7 mouse cellular contexts compared by ENCODE assay signal in genomic region chr2:177957145-177957544, GRCm38 (mm10). TPM values are rescaled to one million over a fixed set of nuclear protein-coding genes. Genes with fewer than 3 reads are reported as not detected.
DNase-seq lines count a peak whose midpoint lies in the region; ATAC-seq and TF ChIP-seq lines count a peak whose summit lies in the region.
"Not testable (repeated sequence)": the region's sequence is repeated elsewhere in the genome, so short reads cannot be mapped to it uniquely, and the experiment has no call there.

Gm14326 (minus strand) TSS chr2:177957297.

- not testable (repeated sequence) for H3K4me1 ChIP-seq in embryonic facial prominence, embryonic 10.5 days; heart, adult 2 months (ENCODE audit: control insufficient read depth, insufficient read depth, low read length); limb, embryonic 10.5 days; midbrain, embryonic 11.5 days (ENCODE audit: control insufficient read depth, insufficient read depth, low read length)

- not testable (repeated sequence) for H3K79me2 ChIP-seq in heart, adult 2 months (replicated peaks; ENCODE audit: control insufficient read depth, insufficient read depth, low read length)

- peak within 1 kb of the TSS; percentile 34 for H3K4me2 ChIP-seq in midbrain, embryonic 11.5 days

- WGBS in embryonic facial prominence, embryonic 10.5 days: 0% methylated on average over 7 of the region's 7 CpGs
- WGBS in heart, adult 2 months: 0% methylated on average over 6 of the region's 7 CpGs
- WGBS in limb, embryonic 10.5 days: 0% methylated on average over 7 of the region's 7 CpGs
- WGBS in midbrain, embryonic 11.5 days: 0% methylated on average over 4 of the region's 7 CpGs

- not testable (repeated sequence) for H3K27ac ChIP-seq in embryonic facial prominence, embryonic 10.5 days (replicated peaks); limb, embryonic 10.5 days; midbrain, embryonic 11.5 days (ENCODE audit: low read depth, low read length)
- peak within 1 kb of the TSS; percentile 43 for H3K27ac ChIP-seq in heart, adult 2 months

- peak; percentile 91 to 96 for DNase-seq in adrenal gland, adult (ENCODE audit: inconsistent age in 2 of 2, low spot score in 1 of 2)
- DNase-seq in embryonic facial prominence, embryonic 10.5 days (ENCODE audit: low spot score): peak; percentile 8
- DNase-seq in heart, adult 2 months: peak; percentile 87 to 93
- peak; percentile 89 for DNase-seq in kidney, adult 18-20 months
- DNase-seq in limb, embryonic 10.5 days (ENCODE audit: low spot score); midbrain, embryonic 11.5 days (ENCODE audit: low spot score, missing footprints): not testable (repeated sequence)
- peak; percentile 16 for DNase-seq in right cerebral cortex, postnatal 4 days

- not testable (repeated sequence) for H3K9me3 ChIP-seq in embryonic facial prominence, embryonic 10.5 days; limb, embryonic 10.5 days (replicated peaks); midbrain, embryonic 11.5 days (ENCODE audit: control insufficient read depth, low read length)

- H3K4me3 ChIP-seq in embryonic facial prominence, embryonic 10.5 days: peak within 1 kb of the TSS; percentile 60
- peak within 1 kb of the TSS; percentile 58 for H3K4me3 ChIP-seq in heart, adult 2 months
- H3K4me3 ChIP-seq in limb, embryonic 10.5 days: peak within 1 kb of the TSS; percentile 48
- peak within 1 kb of the TSS; percentile 36 for H3K4me3 ChIP-seq in midbrain, embryonic 11.5 days (ENCODE audit: low read depth, low read length)

- H3K27me3 ChIP-seq in embryonic facial prominence, embryonic 10.5 days (replicated peaks; ENCODE audit: low read depth, poor library complexity, severe bottlenecking); heart, adult 2 months (ENCODE audit: control insufficient read depth, insufficient read depth, low read length); limb, embryonic 10.5 days (ENCODE audit: low read depth, poor library complexity, severe bottlenecking); midbrain, embryonic 11.5 days (ENCODE audit: control insufficient read depth, insufficient read depth, low read length): not testable (repeated sequence)

- H3K9ac ChIP-seq in heart, adult 2 months (ENCODE audit: low read depth, low read length): peak within 1 kb of the TSS; percentile 66
- peak within 1 kb of the TSS; percentile 38; the same call in 1 of the 2 replicates for H3K9ac ChIP-seq in midbrain, embryonic 11.5 days (ENCODE audit: low read length)

- not testable (repeated sequence) for TF ChIP-seq POLR2A in heart, adult 2 months (IDR thresholded peaks at IDR 0.05; ENCODE audit: insufficient read depth, low read depth, low read length)

- not testable (repeated sequence) for TF ChIP-seq CTCF in heart, adult 2 months (IDR thresholded peaks at IDR 0.05)

- TF ChIP-seq EP300 in heart, adult 2 months (IDR thresholded peaks at IDR 0.05; ENCODE audit: insufficient read depth, low read depth, low read length): not testable (repeated sequence)

- intact Hi-C loops in heart, adult 2 months (cut with DNase I): not testable (repeated sequence)

- not testable (repeated sequence) for ATAC-seq in midbrain, embryonic 11.5 days (ENCODE audit: low FRiP score)

- H3K36me3 ChIP-seq in embryonic facial prominence, embryonic 10.5 days (replicated peaks); heart, adult 2 months (ENCODE audit: control insufficient read depth, insufficient read depth, low read length); limb, embryonic 10.5 days; midbrain, embryonic 11.5 days (ENCODE audit: control insufficient read depth, insufficient read depth, low read length): not testable (repeated sequence)

RNA-seq across cellular contexts. Expression of gene Gm14326, which starts in this region (rescaled TPM):
- polyA plus RNA-seq in embryonic facial prominence, embryonic 10.5 days (2016; fragmentation: Nextera tagmentation; extraction: Ambion mirVana): 16.7 and 22.3 TPM in 2 replicates
- total RNA-seq in heart, adult 2 months (2021): 10 to 100 TPM; 42.4 to 43.5 TPM
- 7.0 and 9.4 TPM in 2 replicates for polyA plus RNA-seq in heart, adult 2 months (2012; rRNA removed)
- polyA plus RNA-seq in limb, embryonic 10.5 days (2016; fragmentation: Nextera tagmentation; extraction: Ambion mirVana): 15.4 and 16.9 TPM in 2 replicates
- polyA plus RNA-seq in midbrain, embryonic 11.5 days (2014; fragmentation: Nextera tagmentation; extraction: Ambion mirVana): 16.7 and 18.3 TPM in 2 replicates
